ENCODE assay signal across 8 mouse cellular contexts in the genomic region with DNA sequence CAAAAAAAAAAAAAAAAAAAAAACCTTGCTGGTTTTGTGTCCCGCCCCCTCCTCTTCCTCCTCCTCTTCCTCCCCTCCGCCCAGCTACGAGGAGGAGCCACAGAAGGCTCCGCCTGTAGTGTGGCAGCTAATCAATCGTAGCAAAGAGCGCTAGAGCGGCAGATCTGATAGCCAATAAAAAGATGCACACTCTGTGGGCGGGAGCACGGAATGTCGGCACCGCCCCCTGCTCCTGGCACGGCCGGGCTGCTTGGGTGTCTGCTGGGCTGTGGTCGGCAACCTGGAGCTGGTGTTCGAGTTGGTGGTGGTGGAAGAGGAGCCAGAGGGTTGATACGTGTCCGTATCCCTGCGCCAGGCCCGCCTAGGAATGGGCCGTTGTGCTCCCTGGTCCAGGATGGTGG. TPM values are rescaled to one million over a fixed set of nuclear protein-coding genes. Genes with fewer than 3 reads are reported as not detected.
DNase-seq lines count a peak whose midpoint lies in the region; ATAC-seq lines count a peak whose summit lies in the region.

No protein-coding gene starts in this region.

- peak; percentile 71 for ATAC-seq in inflammation-experienced regulatory T-cells, adult 6 months

- peak; percentile 98 to 99 for DNase-seq in adrenal gland, adult (ENCODE audit: inconsistent age in 2 of 2, low spot score in 1 of 2)
- peak; percentile 99 for DNase-seq in embryo, embryonic 10.5 days (ENCODE audit: low spot score)
- DNase-seq in gastrocnemius, postnatal 14 days, result peak; percentile 93
- DNase-seq in left cerebral cortex, postnatal 14 days (ENCODE audit: low spot score in 2 of 2), result peak; percentile 98 to 99
- peak; percentile 99 for DNase-seq in mesoderm, embryonic 11.5 days (ENCODE audit: low read depth, low spot score)
- peak; percentile 97 to 98 for DNase-seq in right cerebral cortex, postnatal 36 days (ENCODE audit: low spot score in 2 of 2)
- DNase-seq in yolk sac, embryonic 10.5 days (ENCODE audit: low spot score), result peak; percentile 98

- intact Hi-C loops in gastrocnemius, postnatal 14 days (cut with DNase I; ENCODE audit: low total_unique reads), result no loop called here
- intact Hi-C loops in left cerebral cortex, postnatal 14 days (cut with DNase I), result no loop called here

RNA-seq across cellular contexts. Expression of a gene that starts 0.4 kb away (rescaled TPM):
- 1 to 10 TPM; 7.9 to 8.8 TPM for total RNA-seq in gastrocnemius, postnatal 14 days (2021)
- 1 to 10 TPM; 2.7 to 4.4 (median 4.2) TPM for polyA plus RNA-seq in inflammation-experienced regulatory T-cells, adult 6 months (2017; shearing (Covaris generic))
- total RNA-seq in left cerebral cortex, postnatal 14 days (2021), result 10 to 100 TPM; 14.6 to 16.9 TPM

RNA-seq across cellular contexts. Expression of a gene that starts 13.4 kb away (rescaled TPM):
- total RNA-seq in gastrocnemius, postnatal 14 days (2021), result not detected
- under 1 TPM in 1 of 3 experiments, not detected in 2; 0.07 TPM for polyA plus RNA-seq in inflammation-experienced regulatory T-cells, adult 6 months (2017; shearing (Covaris generic))
- total RNA-seq in left cerebral cortex, postnatal 14 days (2021), result under 1 TPM; 0.40 to 0.59 TPM

RNA-seq across cellular contexts. Expression of a gene that starts 50.1 kb away (rescaled TPM):
- total RNA-seq in gastrocnemius, postnatal 14 days (2021), result 100 to 1,000 TPM; 102 to 107 TPM
- polyA plus RNA-seq in inflammation-experienced regulatory T-cells, adult 6 months (2017; shearing (Covaris generic)), result 100 to 1,000 TPM; 191 to 298 (median 208) TPM
- 100 to 1,000 TPM; 241 to 246 TPM for total RNA-seq in left cerebral cortex, postnatal 14 days (2021)

Comparison
In these comparisons a context has a peak if more than half of its experiments do, and no peak if none do; other contexts are left out.
1. Peak in every context shown above with its lines: DNase-seq and ATAC-seq.